Mouse (Mus musculus) heart, embryonic 12.5 days (tissue): ENCODE measurements around the gene Lrch3. TPM values are rescaled to one million over a fixed set of nuclear protein-coding genes. Genes with fewer than 3 reads are reported as not detected.

Experiments
- ATAC-seq: fragments of 200-750 bp; cut with Nextera tagmentation; 2 replicates; pipeline ENCODE4 v1.8.0; 2017; ENCODE audit warnings: moderate TSS enrichment, moderate library complexity; ENCODE audit not compliant: insufficient number of reproducible peaks, low FRiP score
- H3K27ac ChIP-seq: fragments of 300-500 bp; sonication (generic); 2 replicates; pipeline ENCODE4 v1.5.1; 2016; ENCODE audit warnings: mild to moderate bottlenecking, moderate library complexity; ENCODE audit not compliant: poor library complexity, severe bottlenecking
- H3K27me3 ChIP-seq: fragments of 300-500 bp; sonication (generic); replicated peaks from 2 replicates; pipeline ENCODE4 v1.6.1; 2016; ENCODE audit warnings: mild to moderate bottlenecking, moderate library complexity
- H3K36me3 ChIP-seq: fragments of 300-500 bp; sonication (generic); 2 replicates; pipeline ENCODE4 v1.6.1; 2016; ENCODE audit warnings: mild to moderate bottlenecking, moderate library complexity
- H3K4me1 ChIP-seq: fragments of 300-500 bp; sonication (generic); replicated peaks from 2 replicates; pipeline ENCODE4 v1.6.1; 2016; ENCODE audit warnings: mild to moderate bottlenecking
- H3K4me2 ChIP-seq: fragments of 300-500 bp; sonication (generic); 2 replicates; pipeline ENCODE4 v1.6.1; 2016; ENCODE audit warnings: mild to moderate bottlenecking, moderate library complexity
- H3K4me3 ChIP-seq: fragments of 300-500 bp; sonication (generic); 2 replicates; pipeline ENCODE4 v1.5.1; 2016; ENCODE audit warnings: mild to moderate bottlenecking
- H3K9ac ChIP-seq: fragments of 300-500 bp; sonication (generic); 2 replicates; pipeline ENCODE4 v1.6.1; 2016; ENCODE audit warnings: mild to moderate bottlenecking, moderate library complexity
- H3K9me3 ChIP-seq: fragments of 300-500 bp; sonication (generic); replicated peaks from 2 replicates; pipeline ENCODE4 v1.6.1; 2016; ENCODE audit warnings: mild to moderate bottlenecking, moderate library complexity
- WGBS: fragments of 180-500 bp; shearing (Covaris S2); methylation state at CpG from one replicate; pipeline ENCODE4 v1.1.7; 2016; 5-methylcytosine and 5-hydroxymethylcytosine counted together
- polyA plus RNA-seq: library from polyadenylated mRNA; unstranded; fragments of >200 nt; fragmentation: Nextera tagmentation; extraction: Ambion mirVana; gene quantifications from 2 replicates; pipeline ENCODE4 v1.2.1, GENCODE M21; 2016

Lrch3 gene
- polyA plus RNA-seq, 1 experiment from 2014 or later: 24.0 TPM

GRCm38 (mm10) chr16:33062682-33063131, 148.8 kb downstream of the Lrch3 start:
- peak; percentile 80 for ATAC-seq
- peak overlapping the region; percentile 78 for H3K4me2 ChIP-seq

GRCm38 (mm10) chr16:33063267-33063666, 149.4 kb downstream of the Lrch3 start:
- no peak overlapping the region for H3K27ac ChIP-seq
- peaks cover 33% of the 10 kb centered on the region for H3K36me3 ChIP-seq
- H3K4me3 ChIP-seq: peak overlapping the region; percentile 80
- peak overlapping the region; percentile 78 for H3K4me2 ChIP-seq
- H3K27me3 ChIP-seq: no peaks in the 10 kb centered on the region
- H3K9me3 ChIP-seq: no peaks in the 10 kb centered on the region
- ATAC-seq: no peak
- WGBS: 15% methylated on average over 7 of the region's 7 CpGs
- peaks cover 19% of the 10 kb centered on the region for H3K4me1 ChIP-seq
- peak overlapping the region; percentile 84 for H3K9ac ChIP-seq

More at GRCm38 (mm10) chr16:33062682-33063131, 148.8 kb downstream of the Lrch3 start:
- peak overlapping the region; percentile 71 for H3K27ac ChIP-seq
- H3K4me3 ChIP-seq: peak overlapping the region; percentile 80
- peaks cover 23% of the 10 kb centered on the region for H3K4me1 ChIP-seq
- H3K36me3 ChIP-seq: peaks cover 37% of the 10 kb centered on the region
- no peaks in the 10 kb centered on the region for H3K9me3 ChIP-seq
- H3K9ac ChIP-seq: peak overlapping the region; percentile 84
- no peaks in the 10 kb centered on the region for H3K27me3 ChIP-seq
- under 1% methylated on average over 35 of the region's 35 CpGs for WGBS

DNA sequence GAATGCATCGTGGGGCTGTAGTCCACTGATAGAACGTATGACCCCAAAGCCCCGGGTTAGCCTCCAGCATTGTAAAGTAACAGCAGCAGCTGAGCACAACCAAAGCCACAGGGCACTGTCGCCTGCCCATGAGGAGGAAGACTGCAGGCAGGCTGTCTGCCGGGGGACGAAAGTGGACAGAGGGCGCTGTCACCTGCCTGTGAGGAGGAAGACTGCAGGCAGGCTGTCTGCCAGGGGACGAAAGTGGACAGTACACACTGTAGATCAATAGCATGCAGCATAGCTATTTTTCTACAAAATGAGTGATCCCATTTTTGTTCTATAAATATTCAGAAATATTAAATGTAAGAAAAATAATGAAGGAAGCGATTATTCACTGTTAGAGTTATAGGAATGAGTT, 150.7 kb downstream of the Lrch3 start:
- no peak overlapping the region for H3K4me2 ChIP-seq
- H3K27ac ChIP-seq: no peak overlapping the region
- no peaks in the 10 kb centered on the region for H3K27me3 ChIP-seq
- peaks cover 25% of the 10 kb centered on the region for H3K36me3 ChIP-seq
- no peak overlapping the region for H3K4me3 ChIP-seq
- no peaks in the 10 kb centered on the region for H3K9me3 ChIP-seq
- WGBS: 76% methylated on average over 9 of the region's 9 CpGs
- H3K4me1 ChIP-seq: peaks cover 16% of the 10 kb centered on the region
- H3K9ac ChIP-seq: no peak overlapping the region
- no peak for ATAC-seq

Other genes with a start within 250 kb of the Lrch3 start
- gene Muc4, start 178.2 kb upstream of the Lrch3 start, polyA plus RNA-seq: 0.13 and 0.17 TPM in 2 replicates
- gene Muc20, start 116.7 kb upstream of the Lrch3 start, polyA plus RNA-seq: 0.09 and 0.15 TPM in 2 replicates
- not detected in 2 replicates for gene Smbd1, start 103.6 kb upstream of the Lrch3 start, polyA plus RNA-seq
- gene Fyttd1, start 36.6 kb upstream of the Lrch3 start, polyA plus RNA-seq: 165 and 170 TPM in 2 replicates
- gene Rubcn, start 36.3 kb upstream of the Lrch3 start, polyA plus RNA-seq: 30.9 and 34.0 TPM in 2 replicates
- 1.7 and 1.9 TPM in 2 replicates for gene Iqcg, start 142.1 kb downstream of the Lrch3 start, polyA plus RNA-seq
- 660 and 669 TPM in 2 replicates for gene Rpl35a, start 142.4 kb downstream of the Lrch3 start, polyA plus RNA-seq
- 2.0 and 3.2 TPM in 2 replicates for gene Lmln, start 148.4 kb downstream of the Lrch3 start, polyA plus RNA-seq